Mouse (Mus musculus) thymus, postnatal 10 days (tissue): Measurements from ENCODE around the gene Myzap.

ENCODE experiments used
- DNase-seq, 2 experiments: peaks; one replicate each; pipeline ENCODE4 v3.0.0; 2021; ENCODE audit warnings: low spot score in 2 of 2

Myzap gene

DNA sequence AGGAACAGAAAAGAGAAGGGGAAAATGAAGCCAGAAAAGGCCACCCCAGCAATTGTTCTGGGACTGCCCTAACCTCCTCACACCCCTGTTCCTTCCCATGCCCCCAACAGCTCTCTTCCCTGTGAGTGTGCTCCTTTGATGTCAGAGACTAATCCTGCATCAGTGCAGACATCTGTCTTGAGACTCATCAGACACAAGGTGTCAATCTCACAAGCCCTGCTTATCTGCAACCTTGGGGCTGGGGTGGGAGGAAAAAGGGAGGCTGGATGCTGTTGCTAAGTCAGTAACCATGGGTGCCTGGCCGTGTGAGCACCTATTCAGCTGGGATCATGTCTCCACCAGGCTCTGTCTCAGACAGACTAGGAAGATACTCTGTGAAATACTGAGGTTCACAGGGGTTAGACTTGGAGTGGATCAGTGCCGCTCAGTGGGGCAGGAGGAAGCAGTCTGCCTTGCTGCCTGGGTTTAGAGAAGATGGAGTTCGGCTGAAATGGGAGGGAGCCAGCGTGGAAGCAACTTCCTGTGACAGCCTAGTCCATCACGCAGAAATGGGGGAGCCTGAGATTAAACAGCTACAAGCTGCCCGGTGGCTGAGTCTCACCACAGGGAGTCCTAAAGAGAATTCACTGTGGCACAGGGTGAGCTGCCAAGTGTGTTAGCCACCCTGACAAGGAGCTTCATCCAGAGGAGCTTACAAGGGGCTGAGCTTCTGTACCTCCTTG, 12.9 kb upstream of the Myzap start:
- no peak for DNase-seq

DNA sequence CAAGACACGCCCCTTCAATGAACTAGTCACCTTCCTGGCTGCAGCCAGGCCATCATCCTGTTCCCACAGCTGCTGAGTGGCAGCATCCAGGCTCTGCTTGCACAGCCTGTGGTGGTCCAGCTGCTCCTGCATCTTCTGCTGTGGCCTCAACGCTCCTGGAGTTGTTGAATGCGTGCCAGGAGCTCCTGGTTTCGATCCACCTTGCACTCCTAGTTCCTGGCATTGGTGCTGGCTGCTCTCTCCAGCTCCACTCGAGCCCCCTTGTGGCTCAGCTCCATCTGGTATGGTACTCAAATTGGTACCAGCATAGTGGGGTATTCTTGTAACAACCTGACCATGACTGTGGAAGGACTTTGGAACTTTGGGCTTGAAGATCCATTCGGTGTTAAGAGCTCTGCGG, 7.7 kb upstream of the Myzap start:
- DNase-seq, result no peak

DNA sequence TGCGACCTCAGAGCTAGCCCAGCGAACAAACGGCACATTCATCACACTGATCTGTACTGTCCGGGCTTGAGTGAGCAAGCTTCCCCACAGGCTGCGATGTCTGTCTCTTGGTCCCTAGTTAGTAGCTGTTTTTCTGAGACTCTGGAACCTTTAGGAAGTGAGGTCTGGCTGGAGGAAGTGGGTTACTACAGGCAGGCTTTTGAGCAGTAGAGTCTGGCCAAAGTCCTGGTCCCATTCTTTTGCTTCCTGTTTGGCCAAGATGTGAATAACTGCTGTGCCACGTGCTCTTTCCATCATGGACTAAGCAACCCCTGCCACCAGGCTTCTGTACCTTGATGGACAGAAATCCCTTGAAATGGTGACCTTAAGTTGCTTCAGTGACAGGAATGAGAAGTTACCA, 4.7 kb upstream of the Myzap start:
- no peak for DNase-seq

DNA sequence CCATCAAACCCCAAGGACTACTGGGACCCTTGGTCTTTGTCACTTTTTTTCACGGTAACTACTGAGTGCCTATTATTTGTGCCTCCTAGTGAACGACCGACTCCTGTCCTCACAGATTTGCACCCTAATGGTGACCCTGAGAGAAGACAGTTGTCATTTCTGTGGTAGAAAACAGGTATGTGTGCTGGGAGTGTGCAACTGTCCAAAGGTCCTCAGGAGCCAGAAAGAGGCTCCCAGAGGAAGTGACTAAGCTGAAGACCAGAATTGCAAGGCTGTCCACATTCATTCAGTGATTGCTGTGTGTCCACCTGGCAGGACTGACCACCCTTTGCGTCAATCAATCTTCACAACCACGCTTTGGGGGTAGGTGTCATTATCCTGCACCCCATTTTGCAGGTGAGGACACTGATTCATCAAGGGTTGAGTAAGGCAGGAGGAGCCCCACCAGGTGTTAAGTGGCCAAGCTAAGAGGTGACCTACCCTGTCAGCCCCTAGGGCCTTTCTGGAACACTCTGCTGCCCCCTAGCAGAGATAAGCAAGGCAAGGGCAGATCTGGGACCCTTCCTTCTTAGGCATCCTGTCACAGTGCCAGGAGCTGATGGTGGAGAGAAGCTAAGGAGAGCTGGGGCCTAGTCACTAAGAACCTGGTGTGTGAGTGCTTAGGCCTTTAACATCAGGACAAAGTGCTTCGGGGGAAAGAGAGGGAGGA, 571 bp upstream of the Myzap start:
- peak in 1 of 2 experiments; percentile 37 for DNase-seq

DNA sequence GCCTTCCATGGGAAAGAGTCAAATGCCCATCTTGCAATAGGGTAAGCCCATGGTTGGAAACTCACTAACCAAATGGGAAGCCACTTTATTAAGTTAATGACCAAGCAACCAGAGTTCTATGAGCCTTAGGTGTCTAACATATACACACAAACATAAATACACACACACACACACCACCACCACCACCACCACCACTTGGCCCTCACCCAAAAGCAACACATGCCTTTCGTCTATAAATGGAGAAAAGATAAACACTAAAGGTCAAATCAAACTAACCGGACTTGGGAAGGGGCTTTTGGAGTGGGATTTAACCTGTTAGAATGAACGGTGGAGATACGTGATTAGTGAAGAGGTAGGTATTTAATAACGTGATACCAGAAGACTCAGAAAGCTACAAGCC, 1.1 kb downstream of the Myzap start:
- DNase-seq, result no peak

DNA sequence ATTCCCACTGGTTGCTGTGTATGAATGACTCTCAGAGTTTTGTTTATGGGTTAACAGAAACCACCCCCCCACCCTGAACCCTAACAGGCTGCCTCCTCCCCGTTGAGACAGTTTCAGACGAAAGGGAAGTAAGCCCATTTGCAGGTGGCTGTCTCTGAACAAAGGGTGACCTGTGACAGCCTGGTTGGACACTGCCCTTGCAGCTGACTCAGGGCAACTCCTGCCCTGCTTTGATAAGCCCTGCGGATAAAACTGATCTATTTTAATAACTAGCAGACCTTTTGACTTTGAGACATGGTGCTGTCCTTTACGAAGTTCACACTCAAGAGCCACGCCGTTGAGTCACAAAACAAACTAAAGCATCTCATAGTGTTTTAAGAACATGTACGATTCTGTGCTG, 2.4 kb downstream of the Myzap start:
- no peak for DNase-seq

DNA sequence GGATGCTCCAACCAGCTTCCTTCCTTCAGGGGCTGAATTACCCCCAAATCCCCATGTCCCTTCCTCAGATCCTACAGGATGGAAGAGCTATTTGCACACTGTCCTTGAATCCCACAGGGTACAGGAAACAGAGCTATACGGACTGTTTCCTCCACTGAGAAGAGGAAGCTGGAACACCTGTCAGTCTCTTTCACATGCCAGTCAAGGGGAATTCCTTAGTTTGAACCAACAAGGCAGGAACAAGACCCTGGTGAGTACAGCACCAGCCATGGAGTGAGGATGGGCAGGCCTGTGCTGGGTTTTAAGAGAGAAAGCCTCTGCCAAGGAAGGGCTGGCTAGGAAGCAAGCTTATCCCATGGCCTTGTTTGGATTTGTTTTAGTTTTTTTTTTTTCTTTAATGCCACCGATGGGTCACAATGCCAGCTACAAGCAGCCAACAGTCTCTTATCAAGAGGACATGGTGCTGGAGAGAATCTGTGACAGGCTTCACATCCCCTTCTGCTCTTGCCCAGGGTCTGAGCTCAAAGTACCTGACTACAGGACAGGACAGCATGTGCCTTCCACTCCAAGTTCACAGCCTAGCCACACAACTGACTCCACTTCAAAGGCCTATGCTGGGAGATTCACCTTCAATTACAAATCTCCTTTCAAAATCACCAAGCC, 3.1 kb downstream of the Myzap start:
- no peak for DNase-seq

DNA sequence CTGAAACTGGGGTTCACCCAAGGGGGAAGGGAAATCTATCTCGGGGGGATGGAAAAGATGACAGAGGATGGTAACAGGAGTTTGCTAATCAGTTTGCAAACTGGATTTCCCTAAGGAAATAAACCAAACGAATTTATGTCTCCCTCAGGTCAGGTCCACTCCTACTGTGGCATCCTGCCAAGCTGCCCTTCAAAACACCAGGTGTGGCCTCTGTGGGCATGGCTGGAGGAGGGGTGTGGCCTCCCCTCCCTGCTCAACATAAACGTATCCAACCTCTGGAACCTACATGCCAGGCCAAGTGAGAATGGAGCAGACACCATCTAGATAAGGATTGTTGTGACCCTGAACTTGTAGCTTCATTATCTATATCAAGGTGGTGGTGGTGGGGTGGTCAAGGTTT, 5.8 kb downstream of the Myzap start:
- no peak for DNase-seq

DNA sequence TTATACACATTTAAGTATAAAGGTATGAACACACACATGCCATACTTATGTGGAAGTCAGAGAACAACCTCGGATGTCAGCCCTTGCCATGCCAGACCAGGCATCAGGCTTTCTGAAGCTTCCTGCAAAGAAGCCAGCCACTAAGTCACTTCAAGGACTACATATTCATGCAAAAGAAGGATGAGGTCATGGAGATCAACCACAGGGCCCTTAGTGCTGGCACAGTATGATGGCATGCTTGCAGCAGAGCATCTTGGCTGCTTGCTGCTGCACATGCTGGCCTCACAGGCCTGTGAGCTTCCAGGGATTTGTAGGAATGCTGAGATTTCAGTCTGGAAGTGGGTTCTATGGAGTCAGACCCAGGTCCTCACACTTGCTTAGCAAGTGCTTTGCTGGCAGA, 9.4 kb downstream of the Myzap start:
- DNase-seq, result no peak

DNA sequence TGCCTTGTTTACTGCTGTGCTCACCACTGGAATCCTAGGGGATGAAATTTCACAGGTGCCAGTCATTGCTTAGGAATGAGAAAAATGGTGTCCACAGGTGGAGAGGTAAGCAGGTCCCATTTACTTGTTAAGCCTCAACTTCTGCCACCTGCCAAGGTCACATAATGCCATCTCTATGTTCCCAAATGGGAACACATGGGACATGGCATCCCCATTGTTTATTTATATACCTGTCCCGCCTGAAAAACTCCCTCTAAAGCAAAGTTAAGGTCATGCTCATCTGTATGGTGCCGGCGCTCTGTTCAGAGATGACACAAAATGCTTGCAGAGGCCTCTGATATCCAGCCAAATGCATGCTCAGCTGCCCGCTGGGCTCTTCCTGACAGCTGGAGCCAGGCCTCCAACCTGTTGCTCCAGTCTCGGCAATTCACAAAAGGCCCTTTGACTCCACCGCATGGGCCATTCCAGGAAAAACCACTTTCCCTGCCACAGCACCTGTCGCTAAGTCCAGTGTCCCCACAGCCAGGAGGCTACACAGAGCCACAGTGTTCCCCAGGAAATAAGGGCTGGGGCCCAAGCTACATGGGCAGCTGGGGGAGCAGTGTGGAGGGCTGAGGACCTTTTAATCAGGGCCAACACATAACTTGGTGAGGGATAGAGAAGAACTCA, 13.1 kb downstream of the Myzap start:
- no peak for DNase-seq

DNA sequence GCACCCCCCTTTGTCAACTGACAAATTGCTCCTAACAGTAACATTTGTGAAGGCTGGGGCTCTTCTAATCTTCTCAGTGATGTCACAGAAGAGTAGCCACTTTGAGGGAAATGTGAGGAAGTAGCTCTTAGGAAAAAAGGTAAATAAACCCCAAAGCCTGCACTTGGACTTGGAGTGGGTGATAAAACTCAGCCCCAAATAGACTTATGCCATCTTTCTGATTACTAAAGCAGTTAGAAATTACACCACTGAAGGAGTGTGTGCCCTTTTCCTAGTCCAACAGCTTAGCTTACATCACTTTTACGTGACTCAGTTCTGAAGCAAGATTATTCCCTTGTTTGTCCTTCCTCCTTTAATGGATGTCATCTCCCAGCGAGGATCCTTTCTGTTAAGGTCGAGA, 17.7 kb downstream of the Myzap start:
- DNase-seq, result no peak

DNA sequence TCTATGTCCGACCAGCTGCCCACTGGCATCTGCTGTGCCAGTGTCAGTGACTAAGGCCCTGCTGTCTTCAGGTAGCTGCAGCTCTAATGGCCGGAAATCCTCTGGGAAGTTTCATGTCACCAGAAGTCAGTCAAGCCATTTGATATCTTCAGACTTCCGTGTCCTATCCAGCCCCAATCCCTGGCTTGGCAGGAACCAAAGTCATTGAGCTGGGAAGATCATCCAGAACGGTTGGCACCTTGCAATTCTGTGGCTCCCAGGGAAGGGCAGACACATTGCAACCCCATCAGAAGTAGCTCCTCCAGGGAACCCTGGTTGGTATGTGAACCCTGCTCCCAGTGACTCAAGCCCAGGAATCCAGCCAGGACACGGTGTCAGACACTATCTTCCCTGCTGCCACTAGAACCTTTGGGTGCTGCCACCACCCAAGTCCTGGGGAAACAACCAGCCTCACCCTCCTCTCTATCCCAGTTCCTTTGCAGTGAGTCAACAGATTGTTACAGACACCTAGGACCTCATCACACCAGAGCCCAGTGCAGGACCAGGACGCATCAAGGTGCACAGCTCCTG, 18.3 kb downstream of the Myzap start:
- DNase-seq, result no peak

DNA sequence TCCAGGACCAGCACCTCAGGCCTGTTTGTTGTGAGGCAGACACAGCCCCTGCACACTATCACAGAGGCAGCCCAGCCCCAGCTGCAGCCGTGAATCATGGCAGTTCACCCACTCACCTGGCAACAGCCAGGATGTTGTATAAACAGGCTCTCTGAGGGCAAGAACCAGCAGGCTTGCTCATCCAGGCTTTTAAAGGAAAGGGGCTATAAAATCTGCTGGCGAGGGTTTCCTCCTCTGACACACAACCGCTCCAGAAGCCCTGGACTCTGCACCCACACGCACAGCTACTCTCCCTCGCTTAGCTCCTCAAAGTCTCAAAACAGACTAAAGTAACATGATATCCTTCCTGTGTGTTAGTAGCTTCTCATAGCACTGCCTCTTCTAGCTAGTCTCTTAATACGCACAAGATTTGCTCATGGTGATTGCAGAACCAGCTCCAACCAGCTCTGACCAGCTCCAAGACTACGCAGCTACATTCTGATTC, 21.0 kb downstream of the Myzap start:
- DNase-seq, result peak; percentile 52 to 62

DNA sequence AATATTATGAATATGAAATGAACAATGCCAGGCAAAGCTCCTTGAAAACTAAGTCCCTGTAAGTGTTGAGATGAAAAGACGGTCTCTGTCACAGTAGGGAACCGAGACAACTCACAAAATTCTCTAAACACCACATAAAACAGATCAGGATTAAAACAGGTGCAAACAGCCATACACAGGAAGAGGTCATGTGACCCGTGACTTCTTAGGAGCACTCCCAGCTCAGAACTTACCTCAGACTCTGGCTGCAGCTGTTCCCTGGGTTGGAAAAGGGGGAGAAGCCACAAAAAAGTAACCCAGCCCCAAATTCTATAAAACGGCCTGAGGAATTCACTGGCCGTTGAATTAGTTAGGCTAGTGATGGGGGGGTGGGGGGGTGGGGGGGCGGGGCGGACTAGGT, 22.0 kb downstream of the Myzap start:
- peak; percentile 45 for DNase-seq

DNA sequence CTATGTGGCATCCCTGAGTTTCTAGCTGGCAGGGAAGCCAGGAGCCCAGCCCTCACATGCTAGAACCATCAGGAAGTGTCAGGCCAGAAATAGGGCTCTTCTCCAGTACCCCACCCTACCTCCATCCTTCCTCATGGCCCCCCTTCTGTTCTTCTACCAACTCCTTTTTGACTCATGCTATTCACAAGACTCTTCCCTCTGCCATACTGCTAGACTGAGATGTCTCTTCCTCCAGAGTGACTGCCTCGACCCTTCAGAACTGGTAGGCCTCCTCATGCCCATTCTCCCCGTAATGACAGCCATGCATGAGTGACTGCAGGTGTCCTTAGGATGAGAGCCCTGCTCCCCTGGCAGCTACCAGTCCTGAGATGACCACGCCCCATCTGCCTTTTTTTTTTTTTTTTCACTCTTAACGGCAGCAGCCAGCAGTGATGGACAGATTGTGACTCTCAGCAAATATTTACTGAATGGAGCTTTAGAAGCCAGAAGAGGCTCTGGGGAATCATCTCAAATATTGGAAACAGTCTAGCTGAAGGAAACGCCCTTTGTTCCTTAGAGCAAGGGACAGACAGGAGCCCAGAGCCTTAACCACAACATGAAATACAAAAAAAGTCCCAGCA, 23.7 kb downstream of the Myzap start:
- no peak for DNase-seq

DNA sequence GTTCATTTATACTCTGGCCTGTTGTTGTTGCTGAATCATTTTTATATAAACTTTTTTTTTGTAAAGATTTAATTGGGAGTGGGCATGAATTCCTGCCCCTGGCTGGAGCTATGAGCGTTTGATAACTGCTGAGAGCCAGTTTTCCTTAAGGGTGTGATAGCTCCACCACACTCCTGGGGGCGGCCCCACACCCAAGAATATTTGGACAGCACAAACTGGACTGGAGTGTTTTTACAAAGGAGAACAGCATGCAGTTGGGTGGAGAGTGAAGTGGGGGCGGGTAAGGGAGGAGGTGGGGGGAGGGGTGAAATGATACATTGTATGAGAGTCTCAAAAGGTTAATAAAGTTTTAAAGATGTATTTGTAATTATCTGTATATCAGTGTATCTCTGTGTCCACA, 24.8 kb downstream of the Myzap start:
- no peak for DNase-seq

DNA sequence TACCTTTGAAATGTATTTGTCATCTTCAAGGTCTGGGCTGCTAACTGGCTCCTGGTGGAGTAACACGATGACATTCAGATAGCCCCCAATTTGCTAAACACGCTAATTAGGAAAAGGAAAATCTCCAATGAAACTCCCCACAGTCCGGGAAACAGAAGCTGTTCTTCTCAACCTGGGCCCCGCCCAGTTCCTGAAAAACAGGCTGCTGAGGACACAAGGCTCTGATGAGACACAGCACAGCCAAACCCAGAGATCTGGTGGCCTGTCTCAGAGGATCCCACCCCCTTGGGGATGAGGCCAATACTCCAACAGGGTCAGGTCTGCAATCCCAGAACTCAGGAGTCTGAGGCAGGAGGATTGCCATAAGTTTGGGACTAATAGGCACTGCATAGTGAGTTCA, 25.4 kb downstream of the Myzap start:
- no peak for DNase-seq

DNA sequence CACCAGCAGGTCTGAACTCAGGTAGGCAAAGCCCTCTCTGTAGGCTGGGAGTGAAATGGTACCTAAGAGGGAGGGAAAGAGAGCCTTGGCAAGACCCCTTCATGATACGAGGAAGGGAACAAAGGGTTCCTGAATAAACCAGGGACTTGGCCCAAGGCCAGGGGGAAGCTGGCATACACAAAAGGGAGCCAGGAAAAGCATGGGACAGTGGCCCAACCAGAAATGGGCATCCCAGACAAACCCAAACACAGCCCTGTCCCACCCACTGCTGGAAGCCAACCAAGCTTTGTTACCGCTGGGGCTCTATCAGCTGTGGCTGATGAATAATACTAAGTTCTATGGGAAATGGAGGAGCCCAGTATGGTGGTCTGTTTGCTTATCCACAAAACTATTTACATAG, 34.4 kb downstream of the Myzap start:
- no peak for DNase-seq

DNA sequence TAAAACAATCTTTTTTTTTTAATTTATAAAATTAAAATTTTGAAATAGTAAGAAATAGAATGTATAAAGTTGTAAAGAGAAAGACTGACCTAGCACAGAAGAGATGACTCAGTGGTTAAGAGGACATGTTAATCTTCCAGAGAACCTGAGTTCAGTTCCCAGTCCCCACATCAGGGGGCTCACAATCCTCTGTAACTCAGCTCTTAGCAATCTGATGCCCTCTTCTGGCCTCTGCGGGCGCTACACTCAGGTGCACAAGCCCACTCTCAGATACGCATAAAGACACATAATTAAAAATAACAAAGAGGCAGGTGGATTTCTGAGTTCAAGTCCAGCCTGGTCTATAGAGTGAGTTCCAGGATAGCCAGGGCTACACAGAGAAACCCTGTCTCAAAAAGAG, 38.2 kb downstream of the Myzap start:
- DNase-seq, result no peak

DNA sequence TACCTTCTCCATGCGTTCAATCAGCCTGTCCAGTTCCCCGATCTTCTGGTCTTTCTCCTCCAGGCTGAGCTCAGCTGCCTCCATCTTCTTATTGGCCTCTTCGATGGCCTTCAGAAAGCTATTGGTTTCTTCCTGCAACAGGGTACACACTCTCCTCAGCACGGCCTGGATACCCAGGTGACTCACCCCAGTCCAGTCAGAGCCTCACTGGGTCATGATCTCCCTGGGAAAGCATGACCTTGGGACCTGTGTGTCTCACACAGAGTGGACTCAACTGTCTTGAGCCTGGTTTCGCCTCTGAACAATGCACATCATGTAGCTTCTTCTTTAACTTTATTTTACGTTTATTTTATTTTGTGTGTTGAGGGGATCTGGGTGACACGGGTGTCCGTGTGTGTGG, 42.0 kb downstream of the Myzap start:
- no peak for DNase-seq

DNA sequence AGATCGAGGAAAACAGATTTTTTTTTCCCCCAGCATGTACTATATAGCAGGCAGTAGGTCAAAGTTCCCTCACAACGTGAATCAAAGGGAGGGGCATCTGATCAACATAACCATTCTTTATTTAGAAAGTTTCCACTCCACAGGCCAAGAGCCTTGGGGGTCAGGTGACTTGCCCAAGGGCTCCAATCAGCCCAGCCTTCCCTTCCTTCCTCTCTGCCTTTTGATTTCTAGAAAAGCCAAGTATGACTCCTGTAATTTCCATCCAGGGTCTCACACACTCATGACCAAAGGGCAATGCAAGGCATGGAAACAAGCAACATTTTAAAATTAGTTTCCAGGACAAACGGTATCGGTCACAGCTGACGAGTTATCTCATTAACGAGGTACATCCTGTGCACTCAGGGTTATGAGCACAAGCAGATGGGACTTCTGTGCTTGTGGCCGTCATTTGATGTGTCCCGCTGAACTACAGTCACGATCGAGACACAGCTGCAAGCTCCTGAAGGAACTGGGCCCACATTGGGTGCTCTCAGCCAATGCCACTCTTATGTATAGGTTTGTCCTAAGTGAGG, 44.4 kb downstream of the Myzap start:
- DNase-seq, result no peak
